Comparison of ENCODE assay signal across 16 mouse cellular contexts in genomic region chr2:31348373-31348772, GRCm38 (mm10). TPM values are rescaled to one million over a fixed set of nuclear protein-coding genes. Genes with fewer than 3 reads are reported as not detected.
DNase-seq lines count a peak whose midpoint lies in the region; ATAC-seq lines count a peak whose summit lies in the region.
"Had no signal": no experiment of that assay in that cellular context is flagged by ENCODE, and none has a peak within 500 bp of the region (broad histone marks: within the 10 kb centered on the region; RNA-seq: fewer than 3 reads in every experiment).

No protein-coding gene starts in this region.

- no peaks in the 10 kb centered on the region for H3K9me3 ChIP-seq in forebrain, embryonic 15.5 days
- H3K9me3 ChIP-seq in forebrain, embryonic 12.5 days: no peaks in the 10 kb centered on the region
- no peaks in the 10 kb centered on the region for H3K9me3 ChIP-seq in midbrain, embryonic 10.5 days (replicated peaks)
- H3K9me3 ChIP-seq: embryonic facial prominence, embryonic 12.5 days; liver, embryonic 13.5 days; midbrain, embryonic 15.5 days had no signal

- peaks cover 8% of the 10 kb centered on the region; the same call in 1 of the 2 replicates for H3K4me1 ChIP-seq in forebrain, embryonic 15.5 days
- no peaks in the 10 kb centered on the region for H3K4me1 ChIP-seq in forebrain, embryonic 12.5 days
- no peaks in the 10 kb centered on the region for H3K4me1 ChIP-seq in midbrain, embryonic 10.5 days
- H3K4me1 ChIP-seq: embryonic facial prominence, embryonic 12.5 days; liver, embryonic 13.5 days; midbrain, embryonic 15.5 days; neural tube, embryonic 12.5 days had no signal

- no peaks in the 10 kb centered on the region for H3K36me3 ChIP-seq in forebrain, embryonic 15.5 days
- H3K36me3 ChIP-seq in forebrain, embryonic 12.5 days (replicated peaks): no peaks in the 10 kb centered on the region
- no peaks in the 10 kb centered on the region for H3K36me3 ChIP-seq in midbrain, embryonic 10.5 days
- H3K36me3 ChIP-seq: embryonic facial prominence, embryonic 12.5 days; liver, embryonic 13.5 days; midbrain, embryonic 15.5 days; neural tube, embryonic 12.5 days had no signal

- no peak overlapping the region for H3K4me2 ChIP-seq in forebrain, embryonic 15.5 days (replicated peaks)
- H3K4me2 ChIP-seq in forebrain, embryonic 12.5 days: no peak overlapping the region
- H3K4me2 ChIP-seq: embryonic facial prominence, embryonic 12.5 days; liver, embryonic 13.5 days; midbrain, embryonic 15.5 days; neural tube, embryonic 12.5 days had no signal

- DNase-seq in right cerebral cortex, postnatal 14 days: peak; percentile 34
- no peak for DNase-seq in right cerebral cortex, adult 2 months (ENCODE audit: low spot score in 2 of 2)
- peak; percentile 80 to 83 for DNase-seq in heart, postnatal 10 days
- no peak for DNase-seq in midbrain, embryonic 10.5 days (ENCODE audit: low spot score)
- no peak for DNase-seq in kidney, adult 18-20 months
- DNase-seq in B cell, adult 2 months: no peak
- DNase-seq: kidney, postnatal 25 days; liver, embryonic 13.5 days; lung, postnatal 36 days had no signal

- H3K4me3 ChIP-seq in forebrain, embryonic 15.5 days: no peak overlapping the region
- H3K4me3 ChIP-seq in forebrain, embryonic 12.5 days (replicated peaks): no peak overlapping the region
- no peak overlapping the region for H3K4me3 ChIP-seq in midbrain, embryonic 10.5 days
- H3K4me3 ChIP-seq: embryonic facial prominence, embryonic 12.5 days; liver, embryonic 13.5 days; midbrain, embryonic 15.5 days; neural tube, embryonic 12.5 days had no signal

- peak; percentile 57; the same call in 1 of the 2 replicates for ATAC-seq in forebrain, embryonic 15.5 days (replicated peaks)
- ATAC-seq in forebrain, embryonic 12.5 days (ENCODE audit: low FRiP score): no peak
- ATAC-seq: activated CD4-positive, CD25-positive, alpha-beta regulatory T cell, adult 4 months; midbrain, embryonic 15.5 days had no signal

- no peaks in the 10 kb centered on the region for H3K27me3 ChIP-seq in forebrain, embryonic 15.5 days
- H3K27me3 ChIP-seq in forebrain, embryonic 12.5 days: peaks cover 13% of the 10 kb centered on the region; the same call in 1 of the 2 replicates
- no peaks in the 10 kb centered on the region for H3K27me3 ChIP-seq in midbrain, embryonic 10.5 days (ENCODE audit: low read depth, poor library complexity, severe bottlenecking)
- H3K27me3 ChIP-seq: liver, embryonic 13.5 days; midbrain, embryonic 15.5 days; neural tube, embryonic 12.5 days had no signal

- H3K9ac ChIP-seq in forebrain, embryonic 15.5 days (replicated peaks): no peak overlapping the region
- no peak overlapping the region for H3K9ac ChIP-seq in forebrain, embryonic 12.5 days
- H3K9ac ChIP-seq: embryonic facial prominence, embryonic 12.5 days; liver, embryonic 13.5 days; midbrain, embryonic 15.5 days; neural tube, embryonic 12.5 days had no signal

- no peak overlapping the region for H3K27ac ChIP-seq in forebrain, embryonic 15.5 days (replicated peaks)
- no peak overlapping the region for H3K27ac ChIP-seq in forebrain, embryonic 12.5 days
- no peak overlapping the region for H3K27ac ChIP-seq in midbrain, embryonic 10.5 days (replicated peaks)
- H3K27ac ChIP-seq: embryonic facial prominence, embryonic 12.5 days; liver, embryonic 13.5 days; midbrain, embryonic 15.5 days; neural tube, embryonic 12.5 days had no signal

- intact Hi-C loops in heart, postnatal 10 days (cut with DNase I): no loop called here

- WGBS in forebrain, embryonic 15.5 days: 51% methylated on average over 3 of the region's 3 CpGs
- 84% methylated on average over 3 of the region's 3 CpGs for WGBS in forebrain, embryonic 12.5 days
- WGBS in midbrain, embryonic 10.5 days: 83% methylated on average over 3 of the region's 3 CpGs

RNA-seq across cellular contexts. Expression of gene Hmcn2, which starts 34.2 kb away (rescaled TPM):
- polyA plus RNA-seq in forebrain, embryonic 15.5 days (2015; fragmentation: Nextera tagmentation; extraction: Ambion mirVana): 0.19 and 0.22 TPM in 2 replicates
- polyA plus RNA-seq in forebrain, embryonic 12.5 days (2016; fragmentation: Nextera tagmentation; extraction: Ambion mirVana): 0.08 and 0.09 TPM in 2 replicates
- 10 to 100 TPM; 23.4 to 24.3 TPM for total RNA-seq in heart, postnatal 10 days (2021)
- 0.06 TPM in 1 of 2 replicates, not detected in the other for polyA plus RNA-seq in midbrain, embryonic 10.5 days (2016; fragmentation: Nextera tagmentation; extraction: Ambion mirVana)
- total RNA-seq: MEL had no signal

Comparison
In these comparisons a context has a peak if more than half of its experiments do, and no peak if none do; other contexts are left out.
1. DNase-seq: peak in right cerebral cortex, postnatal 14 days (single experiment) and heart, postnatal 10 days (2 of 2); none in right cerebral cortex, adult 2 months (0 of 2), midbrain, embryonic 10.5 days (single experiment), kidney, adult 18-20 months (single experiment) and B cell, adult 2 months (0 of 2).